Mouse (Mus musculus) heart, embryonic 10.5 days (tissue): ENCODE measurements at regions not wholly inside any gene's neighbourhood (a gene's known extent, or its start where the extent isn't known, plus 50 kb on each side); places are given as distances from the start of the nearest gene placed in this dataset. TPM values are rescaled to one million over a fixed set of nuclear protein-coding genes. Genes with fewer than 3 reads are reported as not detected.
A peak's percentile ranks its signal among the peaks of the same experiment; 100 is the strongest.

Source experiments
- DNase-seq: peaks from one replicate; pipeline ENCODE4 v3.0.0-alpha.2; 2017; ENCODE audit warnings: low spot score
- H3K27ac ChIP-seq: fragments of 300-500 bp; sonication (generic); 2 replicates; pipeline ENCODE4 v1.5.1; 2016; ENCODE audit warnings: mild to moderate bottlenecking
- H3K27me3 ChIP-seq: fragments of 300-500 bp; sonication (generic); 2 replicates; pipeline ENCODE4 v1.6.1; 2016; ENCODE audit warnings: mild to moderate bottlenecking; ENCODE audit not compliant: poor library complexity, insufficient read depth, severe bottlenecking
- H3K36me3 ChIP-seq: fragments of 300-500 bp; sonication (generic); 2 replicates; pipeline ENCODE4 v1.6.1; 2016; ENCODE audit warnings: mild to moderate bottlenecking, moderate library complexity
- H3K4me1 ChIP-seq: fragments of 300-500 bp; sonication (generic); 2 replicates; pipeline ENCODE4 v1.6.1; 2016; ENCODE audit warnings: mild to moderate bottlenecking
- H3K4me3 ChIP-seq: fragments of 300-500 bp; sonication (generic); 2 replicates; pipeline ENCODE4 v1.5.1; 2016; ENCODE audit warnings: mild to moderate bottlenecking, moderate library complexity
- H3K9me3 ChIP-seq: fragments of 300-500 bp; sonication (generic); 2 replicates; pipeline ENCODE4 v1.6.1; 2016; ENCODE audit warnings: mild to moderate bottlenecking, moderate library complexity
- WGBS: fragments of 180-500 bp; shearing (Covaris S2); methylation state at CpG from one replicate; pipeline ENCODE4 v1.1.7; 2016; 5-methylcytosine and 5-hydroxymethylcytosine counted together
- microRNA-seq: library from miRNA; unstranded; fragments of <30 nt; microRNA quantifications from one replicate; pipeline ENCODE4, GENCODE M21; 2017

GRCm38 (mm10) chr12:30510861-30511260 is 73.4 kb upstream of the Tmem18 start:
- H3K27me3 ChIP-seq, result no peaks in the 10 kb centered on the region
- no peak for DNase-seq
- H3K4me1 ChIP-seq, result no peaks in the 10 kb centered on the region
- H3K9me3 ChIP-seq, result no peaks in the 10 kb centered on the region
- WGBS, result 71% methylated on average over 6 of the region's 6 CpGs
- H3K4me3 ChIP-seq, result no peak overlapping the region
- no peak overlapping the region for H3K27ac ChIP-seq
- H3K36me3 ChIP-seq, result no peaks in the 10 kb centered on the region

GRCm38 (mm10) chr12:30483370-30483769 is 100.9 kb upstream of the Tmem18 start:
- Histone ChIP-seq H3K4me3 (no peak overlapping the region), H3K27ac (no peak overlapping the region), H3K27me3 (no peaks in the 10 kb centered on the region), H3K4me1 (no peaks in the 10 kb centered on the region), H3K36me3 (no peaks in the 10 kb centered on the region), H3K9me3 (no peaks in the 10 kb centered on the region)
- 78% methylated on average over 5 of the region's 5 CpGs for WGBS
- DNase-seq, result no peak

- H3K36me3 ChIP-seq, result no peaks in the 10 kb centered on the region
- H3K4me1 ChIP-seq, result peaks cover 4% of the 10 kb centered on the region; the same call in 1 of the 2 replicates
- no peaks in the 10 kb centered on the region for H3K27me3 ChIP-seq
- H3K9me3 ChIP-seq, result no peaks in the 10 kb centered on the region
- 34% methylated on average over 4 of the region's 4 CpGs for WGBS
- no peak overlapping the region for H3K27ac ChIP-seq
- no peak for DNase-seq
- H3K4me3 ChIP-seq, result no peak overlapping the region
These were observed 100.3 kb upstream of the Sntg2 start for GRCm38 (mm10) chr12:30473473-30473815.

- Histone ChIP-seq H3K4me3 (no peak overlapping the region), H3K4me1 (peaks cover 4% of the 10 kb centered on the region; the same call in 1 of the 2 replicates), H3K27me3 (no peaks in the 10 kb centered on the region), H3K36me3 (no peaks in the 10 kb centered on the region), H3K9me3 (no peaks in the 10 kb centered on the region), H3K27ac (no peak overlapping the region)
- WGBS, result 74% methylated on average over 10 of the region's 10 CpGs
- no peak for DNase-seq
These were observed 99.7 kb upstream of the Sntg2 start for GRCm38 (mm10) chr12:30472743-30473472.

GRCm38 (mm10) chr12:30467186-30467585 is 94.0 kb upstream of the Sntg2 start:
- Histone ChIP-seq H3K27ac (no peak overlapping the region), H3K4me1 (peaks cover 5% of the 10 kb centered on the region; the same call in 1 of the 2 replicates), H3K27me3 (no peaks in the 10 kb centered on the region), H3K9me3 (no peaks in the 10 kb centered on the region), H3K4me3 (no peak overlapping the region), H3K36me3 (no peaks in the 10 kb centered on the region)
- WGBS, result 39% methylated on average over 7 of the region's 7 CpGs
- DNase-seq, result peak; percentile 83

GRCm38 (mm10) chr12:30450614-30451013 is 77.4 kb upstream of the Sntg2 start:
- Histone ChIP-seq H3K36me3 (no peaks in the 10 kb centered on the region), H3K4me3 (no peak overlapping the region), H3K4me1 (no peaks in the 10 kb centered on the region), H3K9me3 (no peaks in the 10 kb centered on the region), H3K27ac (no peak overlapping the region), H3K27me3 (no peaks in the 10 kb centered on the region)
- DNase-seq, result no peak

- Histone ChIP-seq H3K9me3 (no peaks in the 10 kb centered on the region), H3K27me3 (no peaks in the 10 kb centered on the region), H3K4me1 (no peaks in the 10 kb centered on the region), H3K36me3 (no peaks in the 10 kb centered on the region), H3K4me3 (no peak overlapping the region), H3K27ac (no peak overlapping the region)
- WGBS, result 40% methylated on average over 8 of the region's 8 CpGs
- DNase-seq, result no peak
These were observed 61.7 kb upstream of the Sntg2 start for GRCm38 (mm10) chr12:30434892-30435291.

- DNase-seq, result no peak
- WGBS, result 78% methylated on average over 5 of the region's 5 CpGs
These were observed 59.7 kb upstream of the Sntg2 start for GRCm38 (mm10) chr12:30432861-30433260.

GRCm38 (mm10) chr12:30430641-30431040 is 57.5 kb upstream of the Sntg2 start:
- Histone ChIP-seq H3K4me1 (no peaks in the 10 kb centered on the region), H3K27me3 (no peaks in the 10 kb centered on the region), H3K4me3 (no peak overlapping the region), H3K27ac (no peak overlapping the region), H3K36me3 (no peaks in the 10 kb centered on the region), H3K9me3 (no peaks in the 10 kb centered on the region)
- 68% methylated on average over 3 of the region's 3 CpGs for WGBS
- no peak for DNase-seq

More at GRCm38 (mm10) chr12:30432861-30433260, 59.7 kb upstream of the Sntg2 start:
- H3K4me1 ChIP-seq, result no peaks in the 10 kb centered on the region
- no peak overlapping the region for H3K27ac ChIP-seq
- no peaks in the 10 kb centered on the region for H3K9me3 ChIP-seq
- H3K27me3 ChIP-seq, result no peaks in the 10 kb centered on the region
- no peak overlapping the region for H3K4me3 ChIP-seq
- H3K36me3 ChIP-seq, result no peaks in the 10 kb centered on the region

GRCm38 (mm10) chr12:30425301-30425700 is 52.1 kb upstream of the Sntg2 start:
- no peaks in the 10 kb centered on the region; the same call in 1 of the 2 replicates for H3K4me1 ChIP-seq
- WGBS, result 64% methylated on average over 2 of the region's 2 CpGs
- H3K4me3 ChIP-seq, result no peak overlapping the region
- H3K27me3 ChIP-seq, result no peaks in the 10 kb centered on the region
- no peak for DNase-seq
- H3K36me3 ChIP-seq, result no peaks in the 10 kb centered on the region
- no peaks in the 10 kb centered on the region for H3K9me3 ChIP-seq
- no peak overlapping the region for H3K27ac ChIP-seq

Small RNAs in the stretch of these regions (microRNA-seq; reads per million reads assigned to microRNA genes)
- not detected for gene Gm25865
